Mouse (Mus musculus): Measurements from ENCODE around the gene Fbxw10. TPM values are rescaled to one million over a fixed set of nuclear protein-coding genes. Genes with fewer than 3 reads are reported as not detected.

Fbxw10 gene
- polyA plus RNA-seq, 1 experiment from 2014 or later: 0.32 TPM

Other genes with a start within 250 kb of the Fbxw10 start
- 14.2 and 16.8 TPM in 2 replicates for gene Lrrc75a, start 198.5 kb upstream of the Fbxw10 start, polyA plus RNA-seq (2014; fragmentation: Nextera tagmentation; extraction: Ambion mirVana)
- gene Mmgt2, start 198.4 kb upstream of the Fbxw10 start, polyA plus RNA-seq (2014; fragmentation: Nextera tagmentation; extraction: Ambion mirVana): 44.4 and 49.9 TPM in 2 replicates
- gene Zfp287, start 115.2 kb upstream of the Fbxw10 start, polyA plus RNA-seq (2014; fragmentation: Nextera tagmentation; extraction: Ambion mirVana): 11.6 and 11.9 TPM in 2 replicates
- gene Gm10428, start 94.0 kb upstream of the Fbxw10 start, polyA plus RNA-seq (2014; fragmentation: Nextera tagmentation; extraction: Ambion mirVana): not detected in 2 replicates
- 34.3 and 36.2 TPM in 2 replicates for gene Zfp286, start 57.6 kb upstream of the Fbxw10 start, polyA plus RNA-seq (2014; fragmentation: Nextera tagmentation; extraction: Ambion mirVana)
- gene Trim16, start 26.8 kb upstream of the Fbxw10 start, polyA plus RNA-seq (2014; fragmentation: Nextera tagmentation; extraction: Ambion mirVana): 6.2 and 6.5 TPM in 2 replicates
- 51.1 and 52.7 TPM in 2 replicates for gene Tvp23b, start 32.4 kb downstream of the Fbxw10 start, polyA plus RNA-seq (2014; fragmentation: Nextera tagmentation; extraction: Ambion mirVana)
- gene Cdrt4, start 104.1 kb downstream of the Fbxw10 start, polyA plus RNA-seq (2014; fragmentation: Nextera tagmentation; extraction: Ambion mirVana): not detected in 2 replicates
- gene Tekt3, start 214.6 kb downstream of the Fbxw10 start, polyA plus RNA-seq (2014; fragmentation: Nextera tagmentation; extraction: Ambion mirVana): not detected in 2 replicates